Mouse (Mus musculus) testis, adult 2 months (tissue): ENCODE measurements around the gene Calm2.

ENCODE experiments used
- CTCF ChIP-seq: fragments of 200-500 bp; IDR thresholded peaks from 2 replicates; pipeline ENCODE4 v1.5.1; 2012; ENCODE audit warnings: low read depth, mild to moderate bottlenecking, inconsistent platforms, low read length, moderate library complexity; ENCODE audit not compliant: control insufficient read depth, insufficient read depth, insufficient replicate concordance
- POLR2A ChIP-seq: fragments of 200-500 bp; IDR thresholded peaks from 2 replicates; pipeline ENCODE4 v1.6.1; 2012; ENCODE audit warnings: low read depth, mild to moderate bottlenecking, inconsistent platforms, low read length, moderate library complexity; ENCODE audit not compliant: control insufficient read depth

- TF ChIP-seq POLR2A (no peak), CTCF (no peak)
Measured at GRCm38 (mm10) chr17:87470282-87470681, 23.5 kb upstream of the Calm2 start.
